Mouse (Mus musculus): ENCODE data around the gene Rnf24.

DNA sequence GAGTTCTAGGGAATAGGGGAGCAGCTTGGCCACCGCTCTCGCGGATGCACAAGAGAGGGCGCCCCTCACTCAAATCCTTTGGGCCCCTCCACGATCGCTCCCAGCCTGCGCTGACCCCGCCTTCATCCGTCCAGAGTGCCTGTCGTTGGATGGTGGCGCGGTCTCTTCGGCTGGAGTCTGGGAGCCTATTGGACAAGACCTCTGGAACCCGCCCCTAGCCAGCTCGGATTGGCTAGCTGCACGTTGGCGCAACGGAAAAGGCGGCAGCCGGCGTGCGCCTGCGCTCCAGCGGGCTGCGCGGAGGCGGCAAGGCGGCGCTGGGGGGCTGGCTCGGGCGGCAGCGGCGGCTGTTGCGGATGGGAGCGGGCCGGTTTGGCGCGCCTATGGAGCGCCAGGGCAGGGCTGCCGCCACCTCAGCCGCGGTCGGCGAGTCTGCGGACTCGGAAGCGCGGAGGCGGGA is 90.4 kb downstream of the Rnf24 start, which contains the start of gene Pank2:
- no peak; the same call in 1 of the 2 replicates for TF ChIP-seq CHD1 (IDR thresholded peaks at IDR 0.05; ENCODE audit: low read depth, low read length)
- 0 out of 2 replicates have a peak, but pooled peaks have one; percentile 59 for TF ChIP-seq E2F4 (IDR thresholded peaks at IDR 0.05; ENCODE audit: insufficient replicate concordance, low read depth, low read length)
- peak; percentile 95 for TF ChIP-seq NELFE (IDR thresholded peaks at IDR 0.05; ENCODE audit: low read depth, low read length)
- TF ChIP-seq EP300 (IDR thresholded peaks at IDR 0.05; ENCODE audit: low read length): no peak
- peak; percentile 87 for TF ChIP-seq POLR2A (IDR thresholded peaks at IDR 0.05; ENCODE audit: low read depth, low read length)
- TF ChIP-seq CTCF (conservative IDR thresholded peaks at IDR 0.05 in 1 of 2, IDR thresholded peaks at IDR 0.05 in 1 of 2; ENCODE audit: low read depth in 2 of 2, low read length in 2 of 2): peak in 1 of 2 experiments; percentile 50; a peak in 2 of 4 replicates
